Mouse (Mus musculus) cortical plate, adult 2 months (tissue): ENCODE data around the gene Gm17334.

ENCODE experiments used
- CTCF ChIP-seq: fragments of 200-500 bp; IDR thresholded peaks from 2 replicates; pipeline ENCODE4 v1.5.1; 2011; ENCODE audit warnings: mild to moderate bottlenecking, control low read depth, low read length; ENCODE audit not compliant: insufficient read depth; ENCODE audit errors: extremely low read depth
- POLR2A ChIP-seq: fragments of 200-500 bp; IDR thresholded peaks from 2 replicates; pipeline ENCODE4 v1.6.1; 2011; ENCODE audit warnings: mild to moderate bottlenecking, low read length, control low read depth; ENCODE audit not compliant: insufficient read depth; ENCODE audit errors: extremely low read depth

DNA sequence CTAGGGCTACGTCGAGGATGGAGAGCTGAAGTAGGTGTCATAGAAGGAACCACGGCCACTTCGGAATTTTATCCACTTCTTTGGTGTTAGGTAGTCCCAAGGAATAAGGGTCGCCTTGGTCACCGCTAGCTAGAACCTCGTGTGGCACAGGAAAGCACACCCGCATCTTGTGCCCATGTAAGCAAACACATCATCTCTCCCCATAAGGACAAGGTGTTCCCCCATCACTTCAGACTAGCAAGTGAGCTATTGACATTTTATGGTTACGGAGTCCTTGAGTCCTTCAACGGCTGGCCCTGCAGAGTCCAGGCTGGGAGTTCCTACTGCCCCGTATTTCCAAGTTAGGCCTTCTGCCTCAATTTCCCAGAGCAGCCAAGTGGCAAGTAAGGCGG lies 3.8 kb downstream of the Gm17334 start:
- no peak for TF ChIP-seq CTCF
- no peak for TF ChIP-seq POLR2A
